Mouse (Mus musculus): Measurements from ENCODE around the gene Pkn2.

- no peak for TF ChIP-seq POLR2A (IDR thresholded peaks at IDR 0.05; ENCODE audit: low read depth, low read length)
- TF ChIP-seq CTCF (conservative IDR thresholded peaks at IDR 0.05; ENCODE audit: insufficient read depth, insufficient read length, low read depth, low read length), result peak; percentile 77
Observed at GRCm38 (mm10) chr3:142743973-142744898, 137.6 kb downstream of the Pkn2 start.
